33 mouse cellular contexts compared by ENCODE assay signal in the genomic region with DNA sequence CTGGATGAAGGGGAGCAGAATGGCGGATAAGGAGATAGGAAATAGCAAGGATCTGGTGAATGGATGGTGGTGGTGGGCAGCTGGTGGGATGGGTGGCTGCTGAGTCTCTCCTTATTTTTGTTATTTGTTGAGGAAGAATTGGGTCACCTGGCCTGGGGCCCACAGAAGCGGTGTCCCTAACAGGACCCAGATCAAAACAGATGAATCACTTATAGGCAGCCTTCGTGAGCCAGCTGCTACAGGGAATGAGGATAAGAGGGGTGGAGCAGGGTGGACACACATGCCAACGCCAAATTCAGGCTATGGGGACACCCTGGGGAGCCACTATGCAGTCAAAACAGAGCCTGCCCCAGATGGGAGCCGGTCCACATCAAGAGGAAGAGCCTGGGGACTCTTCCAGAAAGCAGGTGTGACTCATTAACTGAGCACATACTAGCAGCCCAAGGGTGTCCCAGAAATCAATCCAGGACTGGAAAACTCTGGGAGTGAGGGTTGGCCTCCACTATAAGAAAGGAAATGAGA.
DNase-seq lines count a peak whose midpoint lies in the region; ATAC-seq lines count a peak whose summit lies in the region.
"Had no signal": no experiment of that assay in that cellular context is flagged by ENCODE, and none has a peak within 500 bp of the region (broad histone marks: within the 10 kb centered on the region; RNA-seq: fewer than 3 reads in every experiment).

No protein-coding gene starts in this region.

- 72% methylated on average over 5 of the region's 5 CpGs for WGBS in heart, embryonic 12.5 days
- 75% methylated on average over 5 of the region's 5 CpGs for WGBS in midbrain, embryonic 11.5 days
- WGBS in midbrain, embryonic 10.5 days, result 77% methylated on average over 5 of the region's 5 CpGs

- no peaks in the 10 kb centered on the region for H3K36me3 ChIP-seq in heart, embryonic 12.5 days
- no peaks in the 10 kb centered on the region for H3K36me3 ChIP-seq in midbrain, embryonic 11.5 days (ENCODE audit: control insufficient read depth, insufficient read depth, low read length)
- no peaks in the 10 kb centered on the region for H3K36me3 ChIP-seq in midbrain, embryonic 10.5 days
- H3K36me3 ChIP-seq: embryonic facial prominence, embryonic 13.5 days; forebrain, embryonic 10.5 days; heart, embryonic 15.5 days; liver, embryonic 15.5 days; lung, embryonic 15.5 days; midbrain, embryonic 12.5 days; neural tube, embryonic 12.5 days had no signal

- DNase-seq in adrenal gland, postnatal 14 days, result peak; percentile 20
- no peak for DNase-seq in adrenal gland, adult 8-10 months
- DNase-seq in heart, adult 18-20 months, result peak; percentile 44 to 75
- peak; percentile 31 for DNase-seq in midbrain, embryonic 11.5 days (ENCODE audit: low spot score, missing footprints)
- no peak for DNase-seq in midbrain, embryonic 10.5 days (ENCODE audit: low spot score)
- no peak for DNase-seq in left cerebral cortex, adult 8-10 months (ENCODE audit: low spot score in 2 of 2)
- DNase-seq: adrenal gland, postnatal 10 days; cerebellum, adult 11-12 months; cerebellum, adult 9-11 months; gastrocnemius, postnatal 14 days; heart, postnatal 4 days; kidney, adult 9 months; kidney, postnatal 10 days; layer of hippocampus, adult 9-11 months; liver; right cerebral cortex, adult 18-20 months; thymus, adult 18-20 months; thymus, postnatal 25 days had no signal

- no peaks in the 10 kb centered on the region for H3K9me3 ChIP-seq in heart, embryonic 12.5 days (replicated peaks)
- H3K9me3 ChIP-seq in midbrain, embryonic 11.5 days (ENCODE audit: control insufficient read depth, low read length), result no peaks in the 10 kb centered on the region
- no peaks in the 10 kb centered on the region for H3K9me3 ChIP-seq in midbrain, embryonic 10.5 days (replicated peaks)
- H3K9me3 ChIP-seq: embryonic facial prominence, embryonic 13.5 days; forebrain, embryonic 10.5 days; heart, embryonic 15.5 days; liver, embryonic 15.5 days; lung, embryonic 15.5 days; midbrain, embryonic 12.5 days; neural tube, embryonic 12.5 days had no signal

- H3K4me1 ChIP-seq in heart, embryonic 12.5 days (replicated peaks), result peaks cover 16% of the 10 kb centered on the region
- peaks cover 3% of the 10 kb centered on the region; the same call in 1 of the 2 replicates for H3K4me1 ChIP-seq in midbrain, embryonic 11.5 days (ENCODE audit: control insufficient read depth, insufficient read depth, low read length)
- peaks cover 11% of the 10 kb centered on the region for H3K4me1 ChIP-seq in midbrain, embryonic 10.5 days
- H3K4me1 ChIP-seq: liver, embryonic 15.5 days; lung, embryonic 15.5 days had no signal

- H3K27ac ChIP-seq in heart, embryonic 12.5 days (ENCODE audit: poor library complexity, severe bottlenecking), result no peak overlapping the region
- no peak overlapping the region for H3K27ac ChIP-seq in midbrain, embryonic 11.5 days (ENCODE audit: low read depth, low read length)
- H3K27ac ChIP-seq in midbrain, embryonic 10.5 days (replicated peaks), result no peak overlapping the region
- H3K27ac ChIP-seq: embryonic facial prominence, embryonic 13.5 days; forebrain, embryonic 10.5 days; heart, embryonic 15.5 days; hindbrain, embryonic 14.5 days; liver, embryonic 15.5 days; lung, embryonic 15.5 days; midbrain, embryonic 12.5 days; neural tube, embryonic 12.5 days; stomach, postnatal 0 days had no signal

- no peak overlapping the region for H3K4me3 ChIP-seq in heart, embryonic 12.5 days
- H3K4me3 ChIP-seq in midbrain, embryonic 11.5 days (ENCODE audit: low read depth, low read length), result no peak overlapping the region
- H3K4me3 ChIP-seq in midbrain, embryonic 10.5 days, result no peak overlapping the region
- H3K4me3 ChIP-seq: embryonic facial prominence, embryonic 13.5 days; forebrain, embryonic 10.5 days; heart, embryonic 15.5 days; liver, embryonic 15.5 days; lung, embryonic 15.5 days; midbrain, embryonic 12.5 days; myocyte; neural tube, embryonic 12.5 days had no signal

- H3K9ac ChIP-seq in heart, embryonic 12.5 days, result no peak overlapping the region
- no peak overlapping the region for H3K9ac ChIP-seq in midbrain, embryonic 11.5 days (ENCODE audit: low read length)
- H3K9ac ChIP-seq: embryonic facial prominence, embryonic 13.5 days; heart, embryonic 15.5 days; hindbrain, embryonic 14.5 days; liver, embryonic 15.5 days; lung, embryonic 15.5 days; midbrain, embryonic 12.5 days; neural tube, embryonic 12.5 days had no signal

- H3K4me2 ChIP-seq in heart, embryonic 12.5 days, result no peak overlapping the region
- H3K4me2 ChIP-seq in midbrain, embryonic 11.5 days, result no peak overlapping the region
- H3K4me2 ChIP-seq: embryonic facial prominence, embryonic 13.5 days; heart, embryonic 15.5 days; hindbrain, embryonic 14.5 days; liver, embryonic 15.5 days; lung, embryonic 15.5 days; midbrain, embryonic 12.5 days; neural tube, embryonic 12.5 days had no signal

- H3K27me3 ChIP-seq in heart, embryonic 12.5 days (replicated peaks), result no peaks in the 10 kb centered on the region
- H3K27me3 ChIP-seq in midbrain, embryonic 11.5 days (ENCODE audit: control insufficient read depth, insufficient read depth, low read length), result no peaks in the 10 kb centered on the region
- H3K27me3 ChIP-seq in midbrain, embryonic 10.5 days (ENCODE audit: low read depth, poor library complexity, severe bottlenecking), result peaks cover 32% of the 10 kb centered on the region
- H3K27me3 ChIP-seq: embryonic facial prominence, embryonic 13.5 days; heart, embryonic 15.5 days; liver, embryonic 15.5 days; lung, embryonic 15.5 days; neural tube, embryonic 12.5 days had no signal

- no peak for ATAC-seq in heart, embryonic 12.5 days (ENCODE audit: insufficient number of reproducible peaks, low FRiP score)
- no peak for ATAC-seq in midbrain, embryonic 11.5 days (ENCODE audit: low FRiP score)
- ATAC-seq: activated CD4-positive, CD25-positive, alpha-beta regulatory T cell, adult 4 months; CD4-positive, CD25-positive, alpha-beta regulatory T cell, adult 4 months; forebrain, embryonic 16.5 days; intestine, postnatal 0 days had no signal

Comparison
In these comparisons a context has a peak if more than half of its experiments do, and no peak if none do; other contexts are left out.
1. DNase-seq: peak in adrenal gland, postnatal 14 days (single experiment), heart, adult 18-20 months (2 of 2) and midbrain, embryonic 11.5 days (single experiment); none in adrenal gland, adult 8-10 months (single experiment), midbrain, embryonic 10.5 days (single experiment) and left cerebral cortex, adult 8-10 months (0 of 2).